Mouse (Mus musculus) bone marrow macrophage, adult 2 months (primary cell): ENCODE measurements around the gene P3h2. TPM values are rescaled to one million over a fixed set of nuclear protein-coding genes. Genes with fewer than 3 reads are reported as not detected.

Experiments
- H3K27ac ChIP-seq: 2 replicates; pipeline ENCODE4 v1.5.1; 2012; ENCODE audit warnings: low read depth, low read length; ENCODE audit not compliant: insufficient read depth
- H3K4me1 ChIP-seq: 2 replicates; pipeline ENCODE4 v1.6.1; 2012; ENCODE audit warnings: low read length; ENCODE audit not compliant: control insufficient read depth, insufficient read depth
- H3K4me3 ChIP-seq: 2 replicates; pipeline ENCODE4 v1.5.1; 2012; ENCODE audit warnings: mild to moderate bottlenecking, low read length, moderate library complexity; ENCODE audit not compliant: insufficient read depth
- CTCF ChIP-seq: IDR thresholded peaks from 2 replicates; pipeline ENCODE4 v1.5.1; 2012; ENCODE audit warnings: low read depth, mild to moderate bottlenecking, low read length, moderate library complexity
- POLR2A ChIP-seq: IDR thresholded peaks from 2 replicates; pipeline ENCODE4 v1.6.1; 2012; ENCODE audit warnings: mild to moderate bottlenecking, low read depth, low read length, borderline replicate concordance
- polyA plus RNA-seq: library from polyadenylated mRNA; stranded (reverse); fragments of >200 nt; gene quantifications from 2 replicates; pipeline ENCODE4 v1.2.4, GENCODE M21; 2012; ENCODE audit not compliant: missing spikeins, insufficient read depth, insufficient read length

Gene P3h2
- polyA plus RNA-seq, 1 experiment = not detected

DNA sequence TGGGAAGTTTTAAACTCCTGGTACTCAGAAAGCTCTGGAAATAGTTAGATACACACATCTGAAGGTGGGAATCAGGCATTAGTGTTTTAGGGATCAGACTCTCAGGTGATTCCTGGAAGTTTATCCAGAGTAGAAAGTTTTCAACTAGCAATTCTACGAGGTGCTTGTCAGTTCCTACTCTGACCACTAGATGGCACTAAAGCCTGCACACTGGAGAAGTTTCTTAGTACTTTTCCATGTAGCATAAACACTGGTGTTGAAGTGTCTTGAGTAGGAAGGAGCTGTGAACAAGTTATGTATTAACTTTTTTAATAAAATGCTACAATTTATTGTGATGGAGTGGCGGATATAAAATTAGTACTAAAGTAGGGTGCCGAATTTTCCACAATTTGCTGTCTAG lies 141.7 kb downstream of the P3h2 start:
- H3K4me3 ChIP-seq = no peak overlapping the region
- no peak overlapping the region for H3K27ac ChIP-seq
- H3K4me1 ChIP-seq = no peaks in the 10 kb centered on the region
- TF ChIP-seq POLR2A (no peak), CTCF (no peak)

GRCm38 (mm10) chr16:25960345-25960744 lies 145.2 kb downstream of the P3h2 start:
- TF ChIP-seq POLR2A (no peak), CTCF (no peak)
- Histone ChIP-seq H3K4me1 (peaks cover 2% of the 10 kb centered on the region; the same call in 1 of the 2 replicates), H3K27ac (no peak overlapping the region), H3K4me3 (no peak overlapping the region)

- TF ChIP-seq POLR2A (no peak), CTCF (no peak)
- Histone ChIP-seq H3K4me3 (no peak overlapping the region), H3K4me1 (peaks cover 2% of the 10 kb centered on the region; the same call in 1 of the 2 replicates), H3K27ac (no peak overlapping the region)
These were observed 145.7 kb downstream of the P3h2 start for GRCm38 (mm10) chr16:25959929-25960328.

DNA sequence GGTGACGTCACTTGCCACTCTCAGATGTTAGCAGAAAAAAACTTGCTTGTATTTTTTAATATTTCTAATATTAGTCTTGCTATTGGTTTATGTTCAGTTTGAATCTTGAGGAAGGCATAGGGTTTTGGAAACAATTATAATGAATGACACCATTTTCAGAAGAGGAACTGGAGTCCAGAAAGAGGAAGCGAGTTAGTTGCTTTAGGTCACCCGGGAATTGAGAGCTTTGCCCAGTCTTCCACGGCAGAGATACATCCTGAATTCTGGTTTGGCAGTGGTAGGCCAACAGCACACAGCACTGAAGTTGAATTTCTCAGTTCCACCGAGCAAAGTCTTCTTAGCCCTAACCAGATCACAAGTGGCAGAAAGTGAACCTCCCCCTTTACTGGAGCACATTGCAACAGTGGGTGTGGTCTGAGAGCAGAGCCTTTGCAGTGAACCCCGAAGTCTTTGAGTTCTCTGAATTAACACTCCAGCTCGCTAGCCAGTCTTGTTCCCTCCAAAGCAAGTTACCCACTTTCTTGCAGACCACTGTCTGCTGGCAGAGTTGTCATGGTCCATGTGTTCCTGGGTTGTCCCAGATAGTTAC lies 146.8 kb downstream of the P3h2 start:
- Histone ChIP-seq H3K27ac (no peak overlapping the region), H3K4me3 (no peak overlapping the region), H3K4me1 (peaks cover 2% of the 10 kb centered on the region; the same call in 1 of the 2 replicates)
- TF ChIP-seq POLR2A (no peak), CTCF (no peak)

- Histone ChIP-seq H3K4me1 (peaks cover 2% of the 10 kb centered on the region; the same call in 1 of the 2 replicates), H3K27ac (no peak overlapping the region), H3K4me3 (no peak overlapping the region)
- TF ChIP-seq CTCF (no peak), POLR2A (no peak)
These were observed 147.4 kb downstream of the P3h2 start for GRCm38 (mm10) chr16:25958213-25958612.

- H3K4me1 ChIP-seq = peaks cover 2% of the 10 kb centered on the region; the same call in 1 of the 2 replicates
- TF ChIP-seq CTCF (no peak), POLR2A (no peak)
- no peak overlapping the region for H3K27ac ChIP-seq
- no peak overlapping the region for H3K4me3 ChIP-seq
These were observed 148.8 kb downstream of the P3h2 start for GRCm38 (mm10) chr16:25956831-25957230.

DNA sequence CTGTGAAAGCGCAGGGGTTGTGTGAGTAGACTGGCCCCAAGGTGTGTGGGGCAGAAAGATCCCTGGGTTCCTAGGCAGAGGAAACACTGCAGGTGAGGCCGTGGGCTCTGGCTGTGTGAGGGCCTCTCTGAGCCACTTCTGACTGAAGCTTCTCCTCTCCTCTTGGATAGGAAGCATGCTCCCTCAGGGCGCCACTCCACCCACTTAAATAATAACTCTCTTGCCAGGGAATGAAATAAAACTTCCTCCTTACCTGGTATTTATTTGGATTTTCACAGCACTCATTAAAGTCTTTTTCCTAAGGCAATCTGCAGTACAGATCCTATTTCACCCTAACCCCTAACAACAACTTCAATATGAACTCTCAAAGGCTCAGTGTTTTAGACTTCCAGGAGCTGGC lies 151.0 kb downstream of the P3h2 start:
- Histone ChIP-seq H3K27ac (no peak overlapping the region), H3K4me1 (peaks cover 2% of the 10 kb centered on the region; the same call in 1 of the 2 replicates), H3K4me3 (no peak overlapping the region)
- TF ChIP-seq CTCF = no peak
- TF ChIP-seq POLR2A = no peak

DNA sequence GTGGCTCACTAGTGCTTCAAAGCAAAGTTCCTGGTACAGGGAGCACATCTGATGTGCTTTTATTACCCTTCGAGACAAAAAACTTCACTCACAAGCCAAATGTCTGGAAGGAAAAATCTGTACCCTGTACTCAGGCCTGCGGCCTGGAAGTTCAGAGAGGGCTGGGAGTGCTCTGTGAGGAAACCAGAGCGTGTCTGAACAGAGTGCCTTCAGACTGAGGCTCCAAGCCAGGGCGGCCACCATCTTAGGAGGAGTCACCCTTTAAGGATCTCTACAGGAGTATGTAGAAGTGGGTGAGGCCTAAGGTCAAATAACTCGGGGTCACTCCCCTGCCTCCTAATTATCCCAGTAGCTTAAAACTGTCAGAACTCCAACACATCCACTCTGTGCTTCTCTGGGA lies 152.2 kb downstream of the P3h2 start:
- Histone ChIP-seq H3K4me3 (no peak overlapping the region), H3K27ac (no peak overlapping the region)

GRCm38 (mm10) chr16:25952005-25952404 lies 153.6 kb downstream of the P3h2 start:
- H3K4me1 ChIP-seq = no peaks in the 10 kb centered on the region
- H3K4me3 ChIP-seq = no peak overlapping the region
- TF ChIP-seq POLR2A (no peak), CTCF (no peak)
- H3K27ac ChIP-seq = no peak overlapping the region

More for the DNA sequence above, 152.2 kb downstream of the P3h2 start:
- TF ChIP-seq POLR2A (no peak), CTCF (no peak)
- peaks cover under 1% of the 10 kb centered on the region; the same call in 1 of the 2 replicates for H3K4me1 ChIP-seq

DNA sequence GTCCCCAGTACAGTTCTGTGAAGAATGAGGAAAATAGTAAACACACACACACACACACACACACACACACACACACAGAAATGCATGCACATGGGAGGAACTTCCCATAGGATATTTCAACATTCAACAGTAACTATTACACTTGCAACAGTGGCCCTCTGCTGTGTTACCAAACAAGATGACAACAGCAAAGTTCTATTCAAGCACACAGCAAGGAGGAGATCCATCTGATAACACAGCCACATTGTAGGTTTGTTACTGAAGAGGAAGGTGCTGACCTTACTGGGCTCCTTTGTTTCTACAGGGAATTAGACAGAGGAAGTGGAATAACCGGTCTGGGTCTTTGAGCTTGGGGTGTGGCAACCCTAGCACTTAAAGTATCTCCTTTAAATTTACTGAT lies 157.5 kb downstream of the P3h2 start:
- Histone ChIP-seq H3K4me1 (no peaks in the 10 kb centered on the region), H3K27ac (no peak overlapping the region), H3K4me3 (no peak overlapping the region)

More for the DNA sequence above, 157.5 kb downstream of the P3h2 start:
- no peak for TF ChIP-seq CTCF
- TF ChIP-seq POLR2A = no peak
